Mouse (Mus musculus) cerebellum, adult 11 months (tissue): ENCODE measurements at regions not wholly inside any gene's neighbourhood (a gene's known extent, or its start where the extent isn't known, plus 50 kb on each side); places are given as distances from the start of the nearest gene placed in this dataset.

Experiments used
- DNase-seq: peaks from one replicate; pipeline ENCODE4 v3.0.0; 2022

- peak; percentile 8 for DNase-seq
These were observed 1093.5 kb downstream of the Mrps31 start for GRCm38 (mm10) chr8:23504704-23505103.

DNA sequence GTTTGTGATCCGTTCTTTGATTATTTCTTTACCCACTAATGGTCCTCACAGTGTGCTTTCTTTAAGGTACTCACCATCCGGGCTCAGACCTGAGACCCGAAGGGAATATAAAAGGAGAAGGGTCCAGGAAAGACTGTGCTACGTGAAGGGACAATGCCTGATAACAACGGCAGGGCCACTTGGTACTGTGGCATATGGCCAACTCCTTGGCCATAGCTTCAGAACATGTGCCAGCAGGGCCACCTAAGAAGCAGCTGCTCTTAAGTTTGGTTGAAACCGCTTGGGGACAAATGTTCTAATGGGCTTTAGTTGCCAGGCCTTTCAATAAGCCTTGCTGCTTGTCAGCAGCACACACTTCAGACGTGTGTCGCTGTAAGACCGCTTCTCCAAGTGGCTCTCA lies 1094.1 kb downstream of the Mrps31 start:
- no peak for DNase-seq

GRCm38 (mm10) chr8:23505966-23506365 lies 1094.8 kb downstream of the Mrps31 start:
- DNase-seq, result no peak

DNA sequence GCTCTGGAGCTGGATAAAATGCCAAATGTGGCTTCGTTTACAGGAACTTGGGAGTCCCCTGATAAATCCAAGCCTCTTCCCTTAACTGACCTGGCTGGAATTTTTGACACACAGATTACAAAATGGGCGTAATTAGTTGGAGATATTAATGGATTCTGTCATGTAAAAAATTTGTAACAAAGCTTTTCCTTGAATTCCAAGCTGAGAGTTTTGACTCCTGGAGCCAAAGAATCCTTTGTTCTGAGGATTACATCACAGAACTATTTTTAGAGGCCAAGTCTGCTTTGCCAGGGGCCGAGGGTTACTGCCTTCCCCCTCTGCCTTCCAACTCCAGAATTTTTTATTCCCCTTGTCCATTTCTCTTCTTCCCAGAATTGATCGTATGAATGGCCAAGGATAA lies 1096.5 kb downstream of the Mrps31 start:
- no peak for DNase-seq

DNA sequence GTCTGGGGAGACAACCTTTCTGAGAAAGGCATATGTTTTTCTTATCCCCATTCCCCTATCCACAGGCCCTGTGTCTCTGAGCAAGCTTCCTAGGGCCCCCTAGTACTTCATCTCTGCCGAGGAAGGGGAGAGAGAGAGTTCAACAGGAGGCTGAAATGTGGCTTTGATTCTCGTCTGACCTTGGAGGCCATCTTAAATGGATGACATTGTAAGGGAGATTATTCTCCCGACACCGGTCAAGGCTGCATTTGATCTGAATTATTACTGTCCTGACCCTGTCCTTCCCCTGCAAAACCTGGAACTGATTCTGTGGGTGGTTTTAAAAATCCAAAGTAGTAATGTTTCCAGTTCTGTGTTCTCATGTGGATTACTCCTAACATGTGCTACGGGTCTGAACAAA lies 1098.9 kb downstream of the Mrps31 start:
- DNase-seq, result no peak

- DNase-seq, result no peak
These were observed 1099.4 kb downstream of the Mrps31 start for GRCm38 (mm10) chr8:23510561-23510960.

DNA sequence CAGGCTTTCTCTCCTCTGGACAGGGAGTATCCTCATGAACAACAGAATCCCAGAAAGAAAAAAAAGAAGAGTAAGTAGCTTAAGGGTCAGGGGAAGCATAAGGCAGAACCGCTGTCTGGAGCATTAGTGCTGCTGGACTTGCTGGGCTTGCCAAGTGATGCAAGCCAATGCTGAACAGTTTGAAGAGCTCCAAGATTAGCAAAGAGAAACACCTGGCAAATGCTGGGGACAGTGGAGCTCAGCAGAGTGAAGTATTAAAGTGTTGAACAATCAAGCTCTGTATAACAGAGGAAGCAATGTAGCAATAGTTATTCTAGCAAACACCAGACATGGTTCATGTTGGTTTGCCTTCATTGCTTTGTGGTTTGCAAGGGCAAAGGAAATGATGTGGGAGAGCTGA lies 1100.1 kb downstream of the Mrps31 start:
- no peak for DNase-seq

DNA sequence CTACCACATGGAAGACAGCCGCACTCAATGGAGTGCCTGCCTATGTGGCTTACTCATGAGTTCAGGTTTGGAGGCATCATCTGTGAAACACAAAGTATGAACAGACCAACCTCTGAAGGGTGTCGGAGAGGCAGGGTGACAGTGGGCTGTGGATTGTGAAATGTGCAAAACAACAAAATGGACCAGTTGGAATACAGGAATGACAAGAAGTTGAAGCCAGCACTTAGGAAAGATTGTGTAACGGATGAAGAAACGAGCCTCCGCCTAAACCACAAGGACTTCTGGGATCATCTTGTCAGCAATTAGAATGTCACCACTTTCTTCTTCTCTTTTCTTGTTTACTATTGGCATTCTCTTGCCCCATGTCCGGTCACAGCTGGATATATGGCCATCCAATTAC lies 1100.6 kb downstream of the Mrps31 start:
- DNase-seq, result no peak

DNA sequence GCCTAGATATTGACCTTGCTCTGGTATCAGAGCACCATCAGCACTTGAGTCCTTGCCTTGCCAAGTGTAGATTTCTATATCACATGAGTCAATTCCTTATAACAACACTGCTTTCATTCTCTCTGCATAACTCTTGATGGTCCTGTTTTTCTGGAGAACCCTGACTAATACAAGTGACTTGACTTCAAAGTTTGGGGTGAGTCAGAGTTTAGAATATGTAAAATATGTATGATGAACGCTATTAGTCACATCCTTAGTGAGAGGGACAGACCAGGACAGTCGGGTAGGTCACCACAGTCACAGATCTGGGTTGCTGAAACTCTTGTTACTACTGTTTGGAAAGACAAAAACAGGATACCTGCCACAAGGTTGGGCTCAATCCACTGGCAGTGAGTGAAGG lies 1105.3 kb downstream of the Mrps31 start:
- no peak for DNase-seq

DNA sequence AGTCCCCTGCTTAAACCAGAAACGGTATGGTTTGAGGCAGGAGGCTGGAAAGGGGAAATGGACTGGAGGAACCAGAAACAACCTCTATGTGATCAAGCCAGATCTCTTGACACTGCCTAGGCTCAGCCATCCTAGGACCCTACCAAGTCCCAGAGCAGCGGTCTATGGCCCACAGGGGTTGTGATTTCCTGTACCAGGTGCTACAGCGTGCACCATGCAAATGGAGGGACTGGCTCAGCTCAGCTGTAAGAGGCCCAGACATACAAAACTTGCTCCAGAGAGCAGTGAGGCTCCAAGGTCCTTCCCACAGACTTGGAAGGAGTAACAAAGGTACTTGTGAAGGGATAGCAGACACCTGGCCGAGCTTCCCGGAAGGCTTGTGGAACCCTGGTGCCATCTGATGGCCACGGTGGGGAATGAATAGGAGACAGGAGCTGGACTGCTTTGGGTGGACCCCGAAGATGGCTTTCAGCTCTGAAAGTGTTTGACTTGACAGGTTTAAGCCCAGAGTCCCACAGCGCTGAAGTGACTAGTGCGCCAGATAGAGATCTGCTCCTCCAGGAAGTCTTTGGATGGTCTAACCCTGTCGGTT lies 1120.5 kb downstream of the Mrps31 start:
- DNase-seq, result no peak

GRCm38 (mm10) chr8:23537681-23538359 lies 1126.7 kb downstream of the Mrps31 start:
- no peak for DNase-seq

DNA sequence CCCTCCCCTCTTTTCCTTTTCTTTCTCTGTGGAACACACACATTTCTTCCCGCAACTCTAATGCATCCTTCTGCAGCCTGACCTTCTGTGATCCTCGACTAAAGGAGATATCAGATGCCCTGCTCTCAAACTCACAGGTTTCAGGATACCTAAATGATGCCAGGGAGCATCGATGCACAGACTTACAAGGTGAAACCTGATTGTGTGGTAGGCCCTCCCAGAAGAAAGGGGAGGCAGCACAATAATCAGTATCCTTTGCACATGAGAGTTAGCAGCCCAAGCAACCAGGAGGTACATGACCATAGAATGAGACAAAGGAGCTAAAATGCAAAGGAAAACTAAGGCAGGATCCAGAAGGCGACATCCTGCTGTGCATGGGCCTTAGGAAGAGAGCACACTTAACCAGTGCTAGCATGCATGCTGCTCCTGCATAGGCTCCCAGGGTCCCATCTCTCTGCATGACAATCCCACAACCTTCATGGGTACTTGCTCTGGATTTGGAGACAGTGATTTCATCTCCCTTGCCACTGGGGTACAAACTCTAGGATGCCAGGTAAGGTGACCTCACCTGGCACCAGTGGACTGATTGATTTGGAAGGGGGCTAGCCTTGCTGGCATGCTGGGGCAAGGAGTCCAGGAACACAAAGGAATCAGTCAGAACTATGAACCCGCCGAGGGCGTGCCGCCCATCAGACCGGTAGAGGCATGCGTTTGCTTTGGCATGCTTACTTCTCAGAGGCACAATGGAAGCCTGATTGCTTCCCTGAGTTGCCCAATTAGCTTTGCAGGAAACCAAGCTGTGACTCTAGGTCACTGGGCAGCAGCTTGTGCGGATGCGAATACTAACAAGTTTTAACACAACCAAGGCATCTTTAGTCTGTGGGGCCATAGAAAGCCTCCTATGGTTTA lies 1142.7 kb downstream of the Mrps31 start:
- DNase-seq, result no peak

DNA sequence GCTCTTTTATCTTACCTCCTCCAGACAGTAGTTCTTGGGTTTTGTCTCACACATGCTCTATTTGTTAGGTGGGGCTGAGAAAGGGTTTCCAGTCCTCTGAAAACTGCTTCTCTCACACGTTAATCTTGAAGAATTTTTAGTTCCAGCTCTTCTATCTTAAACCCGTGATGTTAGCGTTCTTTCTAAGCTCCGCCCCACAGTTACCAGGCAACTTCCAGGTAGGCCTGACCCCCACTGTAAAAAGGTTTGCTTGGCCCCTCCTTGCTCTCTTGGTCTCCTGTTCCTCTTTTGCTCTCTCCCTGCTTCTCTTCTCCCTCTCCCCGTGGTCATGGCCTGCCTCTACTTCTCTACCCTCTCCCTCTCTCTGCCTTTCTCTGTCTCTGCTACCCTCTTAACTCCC lies 1149.7 kb downstream of the Mrps31 start:
- DNase-seq, result no peak

DNA sequence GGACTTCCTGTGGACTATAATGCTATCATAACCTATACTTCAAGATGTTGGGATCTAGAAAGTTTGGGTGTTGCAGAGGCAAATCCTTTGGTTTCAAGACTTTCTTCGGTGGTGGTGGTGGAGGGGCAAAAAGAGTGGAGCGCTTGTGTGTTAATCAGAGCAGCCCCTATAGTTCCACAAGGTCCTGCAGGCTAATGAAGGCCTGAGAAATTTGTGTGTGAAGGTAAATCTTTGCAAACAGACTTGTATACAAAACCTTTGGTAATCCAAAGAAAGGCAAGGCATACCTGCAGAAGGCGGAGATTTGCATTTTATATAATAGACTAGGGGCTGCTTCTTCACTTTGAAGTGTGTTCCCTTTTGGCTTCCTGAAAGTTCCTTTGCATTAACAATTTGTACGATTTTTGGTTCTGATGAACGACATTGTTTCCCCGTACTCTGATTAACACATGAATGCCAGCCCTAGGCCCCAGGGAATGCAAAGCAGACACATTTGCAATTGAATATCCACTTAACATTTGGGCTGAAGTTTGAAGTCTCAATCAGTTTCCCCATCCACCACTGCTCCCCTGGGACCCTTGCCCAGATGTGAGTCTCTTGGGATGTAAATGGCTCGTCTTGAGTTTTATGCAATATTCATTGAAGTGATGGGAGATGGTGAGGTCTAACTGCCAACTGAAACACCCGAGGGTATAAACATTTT lies 1150.7 kb downstream of the Mrps31 start:
- DNase-seq, result no peak

- DNase-seq, result no peak
These were observed 1151.3 kb downstream of the Mrps31 start for GRCm38 (mm10) chr8:23562504-23562903.

- DNase-seq, result no peak
These were observed 1152.2 kb downstream of the Mrps31 start for GRCm38 (mm10) chr8:23563065-23564020.

DNA sequence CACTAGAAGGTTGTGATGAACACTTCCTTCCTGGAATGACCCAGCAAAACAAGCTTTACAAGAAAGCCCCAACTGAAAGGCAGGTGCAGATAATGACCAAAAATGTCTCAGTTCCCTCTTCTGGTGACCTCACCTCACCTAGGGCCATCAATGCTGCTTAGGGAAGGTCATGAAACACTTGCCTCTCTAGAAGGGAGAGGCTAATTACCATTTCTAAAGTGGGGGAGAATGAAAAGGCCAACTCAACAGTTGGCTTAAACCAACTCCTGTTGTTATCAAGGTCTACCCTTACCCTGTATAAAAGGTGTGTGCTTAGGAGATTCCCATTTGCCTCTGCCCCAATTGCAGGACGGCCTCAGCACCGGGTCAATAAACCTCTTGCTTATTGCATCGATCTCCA lies 1156.7 kb downstream of the Mrps31 start:
- no peak for DNase-seq

- no peak for DNase-seq
These were observed 1154.3 kb downstream of the Adam3 start for GRCm38 (mm10) chr8:23571338-23571737.

GRCm38 (mm10) chr8:23580106-23580505 lies 1145.5 kb downstream of the Adam3 start:
- DNase-seq, result no peak

DNA sequence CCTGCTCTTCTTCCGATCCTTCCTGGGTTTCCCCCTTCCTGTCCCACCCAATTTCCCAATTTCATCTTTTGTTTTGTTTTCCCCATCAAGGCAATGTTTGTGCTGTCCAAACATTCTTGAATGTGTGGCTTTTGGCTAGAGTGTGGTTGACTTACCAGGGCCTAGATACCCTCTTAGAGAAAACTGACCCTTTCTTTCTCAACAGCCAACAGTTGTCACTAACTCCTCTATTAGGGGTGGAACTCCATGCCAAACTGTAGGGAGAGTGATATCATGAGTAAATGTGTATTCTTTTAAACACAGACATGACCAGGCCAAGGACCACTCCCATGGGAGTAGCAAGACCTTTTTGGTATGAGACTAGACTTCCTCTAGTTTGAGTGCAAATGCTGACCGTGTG lies 1145.0 kb downstream of the Adam3 start:
- DNase-seq, result no peak
